Mouse (Mus musculus): ENCODE measurements at regions not wholly inside any gene's neighbourhood (a gene's known extent, or its start where the extent isn't known, plus 50 kb on each side); places are given as distances from the start of the nearest gene placed in this dataset.

GRCm38 (mm10) chr16:37725745-37726144, 50.9 kb upstream of the Fstl1 start:
- WGBS, result 88% methylated on average over 4 of the region's 4 CpGs

GRCm38 (mm10) chr16:37715173-37715572, 60.9 kb upstream of the Ndufb4 start:
- Histone ChIP-seq H3K27ac (0 out of 2 replicates have a peak overlapping the region, but pooled peaks have one; percentile 17), H3K4me3 (no peak overlapping the region), H3K4me1 (peaks cover 4% of the 10 kb centered on the region; the same call in 1 of the 2 replicates), H3K36me3 (no peaks in the 10 kb centered on the region), H3K27me3 (no peaks in the 10 kb centered on the region), H3K9me3 (replicated peaks) (no peaks in the 10 kb centered on the region), H3K9ac (no peak overlapping the region), H3K4me2 (replicated peaks) (no peak overlapping the region)
- WGBS, result 34% methylated on average over 7 of the region's 7 CpGs
- no peak for ATAC-seq (ENCODE audit: low FRiP score)

More at GRCm38 (mm10) chr16:37725745-37726144, 50.9 kb upstream of the Fstl1 start:
- Histone ChIP-seq H3K27ac (no peak overlapping the region), H3K4me2 (replicated peaks) (no peak overlapping the region), H3K9ac (no peak overlapping the region), H3K4me3 (no peak overlapping the region), H3K27me3 (no peaks in the 10 kb centered on the region), H3K36me3 (no peaks in the 10 kb centered on the region), H3K4me1 (peaks cover 3% of the 10 kb centered on the region; the same call in 1 of the 2 replicates), H3K9me3 (replicated peaks) (no peaks in the 10 kb centered on the region)
- ATAC-seq (ENCODE audit: low FRiP score), result no peak

GRCm38 (mm10) chr16:37714276-37714675, 60.0 kb upstream of the Ndufb4 start:
- 77% methylated on average over 6 of the region's 6 CpGs for WGBS
- Histone ChIP-seq H3K27me3 (no peaks in the 10 kb centered on the region), H3K4me1 (peaks cover 4% of the 10 kb centered on the region; the same call in 1 of the 2 replicates), H3K36me3 (no peaks in the 10 kb centered on the region), H3K4me3 (no peak overlapping the region), H3K27ac (no peak overlapping the region), H3K4me2 (replicated peaks) (no peak overlapping the region), H3K9me3 (replicated peaks) (no peaks in the 10 kb centered on the region), H3K9ac (no peak overlapping the region)
- ATAC-seq (ENCODE audit: low FRiP score), result no peak

GRCm38 (mm10) chr16:37706242-37706923, 52.1 kb upstream of the Ndufb4 start:
- Histone ChIP-seq H3K27ac (no peak overlapping the region), H3K27me3 (no peaks in the 10 kb centered on the region), H3K4me1 (peaks cover 4% of the 10 kb centered on the region; the same call in 1 of the 2 replicates), H3K36me3 (no peaks in the 10 kb centered on the region), H3K4me2 (replicated peaks) (no peak overlapping the region), H3K9ac (no peak overlapping the region), H3K9me3 (replicated peaks) (no peaks in the 10 kb centered on the region), H3K4me3 (no peak overlapping the region)
- 72% methylated on average over 9 of the region's 9 CpGs for WGBS
- no peak for ATAC-seq (ENCODE audit: low FRiP score)

GRCm38 (mm10) chr16:37705209-37705608, 51.0 kb upstream of the Ndufb4 start:
- 87% methylated on average over 5 of the region's 5 CpGs for WGBS
- no peak for ATAC-seq (ENCODE audit: low FRiP score)
- Histone ChIP-seq H3K9me3 (replicated peaks) (no peaks in the 10 kb centered on the region), H3K4me1 (peaks cover 4% of the 10 kb centered on the region; the same call in 1 of the 2 replicates), H3K4me2 (replicated peaks) (no peak overlapping the region), H3K27me3 (no peaks in the 10 kb centered on the region), H3K9ac (no peak overlapping the region), H3K36me3 (no peaks in the 10 kb centered on the region), H3K4me3 (no peak overlapping the region), H3K27ac (no peak overlapping the region)

GRCm38 (mm10) chr16:37704461-37705155, 50.4 kb upstream of the Ndufb4 start:
- Histone ChIP-seq H3K27me3 (no peaks in the 10 kb centered on the region), H3K27ac (no peak overlapping the region), H3K36me3 (no peaks in the 10 kb centered on the region), H3K9ac (no peak overlapping the region), H3K4me2 (replicated peaks) (no peak overlapping the region), H3K4me3 (no peak overlapping the region), H3K9me3 (replicated peaks) (no peaks in the 10 kb centered on the region), H3K4me1 (peaks cover 4% of the 10 kb centered on the region; the same call in 1 of the 2 replicates)
- 82% methylated on average over 9 of the region's 9 CpGs for WGBS
- no peak for ATAC-seq (ENCODE audit: low FRiP score)
